Mouse (Mus musculus) ES-Bruce4 (cell line): ENCODE measurements around the gene Hoxc6. TPM values are rescaled to one million over a fixed set of nuclear protein-coding genes. Genes with fewer than 3 reads are reported as not detected.

Experiments
- H3K27ac ChIP-seq: 2 replicates; pipeline ENCODE4 v1.5.1; 2012; ENCODE audit warnings: low read length, inconsistent platforms; ENCODE audit not compliant: insufficient read depth
- H3K27me3 ChIP-seq: 2 replicates; pipeline ENCODE4 v1.6.1; 2012; ENCODE audit warnings: mild to moderate bottlenecking, low read length, inconsistent platforms; ENCODE audit not compliant: control insufficient read depth, poor library complexity, insufficient read depth, severe bottlenecking
- H3K36me3 ChIP-seq: 2 replicates; pipeline ENCODE4 v1.6.1; 2012; ENCODE audit warnings: inconsistent platforms, mild to moderate bottlenecking, low read length, moderate library complexity; ENCODE audit not compliant: control insufficient read depth, poor library complexity, insufficient read depth, severe bottlenecking
- H3K4me1 ChIP-seq: one replicate; pipeline ENCODE4 v1.8.1; 2011; ENCODE audit warnings: low read length; ENCODE audit not compliant: control insufficient read depth, insufficient read depth
- H3K4me3 ChIP-seq: 2 replicates; pipeline ENCODE4 v1.5.1; 2011; ENCODE audit warnings: low read depth, mild to moderate bottlenecking, low read length
- H3K9ac ChIP-seq: 2 replicates; pipeline ENCODE4 v1.6.1; 2012; ENCODE audit warnings: low read depth, mild to moderate bottlenecking, inconsistent platforms; ENCODE audit not compliant: poor library complexity, severe bottlenecking
- H3K9me3 ChIP-seq: replicated peaks from 2 replicates; pipeline ENCODE4 v1.6.1; 2012; ENCODE audit warnings: mild to moderate bottlenecking, low read length, inconsistent platforms; ENCODE audit not compliant: control insufficient read depth, poor library complexity, insufficient read depth, severe bottlenecking
- CTCF ChIP-seq: IDR thresholded peaks from one replicate; pipeline ENCODE4 v1.8.1; 2011; ENCODE audit warnings: low read depth, low read length
- EP300 ChIP-seq: IDR thresholded peaks from 2 replicates; pipeline ENCODE4 v1.6.1; 2011; ENCODE audit warnings: low read depth, low read length; ENCODE audit not compliant: insufficient read depth
- POLR2A ChIP-seq: IDR thresholded peaks from one replicate; pipeline ENCODE4 v1.8.1; 2011; ENCODE audit warnings: low read length; ENCODE audit not compliant: insufficient read depth
- polyA plus RNA-seq: library from polyadenylated mRNA; stranded (reverse); fragments of >200 nt; gene quantifications from 2 replicates; pipeline ENCODE4 v1.2.4, GENCODE M21; 2011; ENCODE audit warnings: low read depth; ENCODE audit not compliant: missing spikeins, insufficient read depth, insufficient read length

The Hoxc6 gene
- polyA plus RNA-seq, 1 experiment, result 1.3 TPM

DNA sequence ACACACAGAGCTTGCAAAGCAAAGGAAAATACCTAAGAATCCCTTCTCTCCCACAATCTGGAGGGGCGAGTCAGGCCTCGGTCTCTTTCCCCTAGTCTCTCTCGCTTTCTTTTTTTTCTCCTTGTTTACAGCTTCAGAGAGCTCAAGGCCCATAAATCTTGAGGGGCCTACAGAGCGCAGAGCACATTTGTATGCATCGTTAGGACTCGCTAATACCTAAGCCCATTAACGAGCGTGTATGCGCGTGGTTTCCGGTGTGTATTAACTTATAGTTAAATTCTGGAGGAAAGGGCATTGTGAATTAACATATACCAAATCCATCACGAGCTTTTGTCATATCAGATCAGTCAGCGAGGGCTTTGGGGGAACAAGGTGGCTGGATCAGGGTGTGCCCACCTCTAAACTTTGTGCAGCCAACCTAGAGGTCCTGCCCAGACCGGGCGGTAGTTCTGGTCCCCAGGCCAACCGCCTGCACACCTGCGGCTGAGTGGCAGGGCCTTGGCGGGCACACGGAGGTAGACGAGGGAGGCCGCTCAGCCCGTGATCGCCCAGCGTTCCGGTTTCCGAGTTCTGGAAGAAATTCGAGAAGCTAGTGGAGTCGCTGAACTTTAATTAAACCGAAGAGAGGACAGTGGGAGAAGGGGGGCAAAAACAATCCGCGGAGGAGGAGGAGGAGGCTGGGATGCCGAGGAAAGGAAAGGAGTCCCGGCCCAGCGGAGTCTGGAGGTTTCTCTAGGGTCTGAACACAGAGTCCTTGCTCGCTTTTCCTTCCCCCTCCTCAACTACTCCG is 62.5 kb downstream of the Hoxc6 start:
- no peaks in the 10 kb centered on the region for H3K36me3 ChIP-seq
- no peaks in the 10 kb centered on the region for H3K4me1 ChIP-seq
- H3K27me3 ChIP-seq, result peaks cover 15% of the 10 kb centered on the region
- H3K27ac ChIP-seq, result no peak overlapping the region
- H3K9ac ChIP-seq, result peak overlapping the region; percentile 36
- peak overlapping the region; percentile 15 for H3K4me3 ChIP-seq
- H3K9me3 ChIP-seq, result no peaks in the 10 kb centered on the region
- TF ChIP-seq EP300 (no peak), POLR2A (no peak), CTCF (no peak)

DNA sequence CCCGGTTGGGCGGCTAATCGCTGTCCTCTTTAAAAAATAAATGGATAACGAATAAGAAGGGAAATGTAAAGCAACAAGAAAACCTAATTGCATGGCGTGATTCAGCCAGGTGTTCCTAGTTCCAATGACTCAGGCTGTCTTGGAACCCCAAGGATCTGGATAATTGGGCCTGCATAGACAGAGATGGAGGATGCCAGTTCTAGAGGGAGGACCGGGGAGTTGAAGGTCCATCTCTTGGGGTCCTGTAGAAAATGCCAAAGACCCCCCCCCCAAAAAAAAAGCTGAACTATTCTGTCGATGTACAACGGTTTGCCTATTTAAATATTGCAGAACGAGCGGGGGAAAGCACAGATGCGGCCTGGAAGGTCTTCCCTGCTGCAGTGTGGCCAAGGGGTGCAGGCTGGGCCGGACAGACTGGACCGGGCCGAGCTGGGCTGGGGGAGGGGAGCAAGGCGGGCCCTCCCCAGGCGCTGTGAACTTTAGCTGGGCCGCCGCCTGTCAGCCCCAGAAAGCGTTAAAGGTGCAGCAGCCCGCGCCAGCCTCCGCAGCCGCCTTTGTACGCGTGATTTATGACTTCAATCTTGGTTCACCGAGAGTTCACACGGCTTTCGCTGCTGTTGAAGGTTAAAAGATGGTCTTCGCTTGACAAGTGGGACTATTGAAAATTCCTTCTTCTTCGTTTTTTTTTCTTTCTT is 63.2 kb downstream of the Hoxc6 start:
- Histone ChIP-seq H3K4me3 (peak overlapping the region; percentile 15), H3K9ac (0 out of 2 replicates have a peak overlapping the region, but pooled peaks have one; percentile 36), H3K36me3 (no peaks in the 10 kb centered on the region), H3K9me3 (no peaks in the 10 kb centered on the region), H3K27ac (no peak overlapping the region), H3K27me3 (peaks cover 15% of the 10 kb centered on the region), H3K4me1 (no peaks in the 10 kb centered on the region)
- TF ChIP-seq POLR2A (no peak), CTCF (no peak), EP300 (no peak)

Other genes with a start within 250 kb of the Hoxc6 start
- gene Hoxc13, start 77.2 kb upstream of the Hoxc6 start, polyA plus RNA-seq, result 3.7 and 3.8 TPM in 2 replicates
- gene Hoxc12, start 61.5 kb upstream of the Hoxc6 start, polyA plus RNA-seq, result not detected in 2 replicates
- not detected in 2 replicates for gene Hoxc11, start 43.8 kb upstream of the Hoxc6 start, polyA plus RNA-seq
- gene Hoxc10, start 31.5 kb upstream of the Hoxc6 start, polyA plus RNA-seq, result not detected in 2 replicates
- gene Hoxc5, start 30.8 kb upstream of the Hoxc6 start, polyA plus RNA-seq, result not detected in 2 replicates
- not detected in 2 replicates for gene Hoxc9, start 21.8 kb upstream of the Hoxc6 start, polyA plus RNA-seq
- 0.40 and 0.45 TPM in 2 replicates for gene Hoxc8, start 7.7 kb upstream of the Hoxc6 start, polyA plus RNA-seq
- gene Hoxc4, start 20.7 kb downstream of the Hoxc6 start, polyA plus RNA-seq, result 0.56 and 0.99 TPM in 2 replicates
- 13.5 and 15.3 TPM in 2 replicates for gene Smug1, start 168.8 kb downstream of the Hoxc6 start, polyA plus RNA-seq
- gene Cbx5, start 241.6 kb downstream of the Hoxc6 start, polyA plus RNA-seq, result 317 and 328 TPM in 2 replicates
- gene Hnrnpa1, start 242.2 kb downstream of the Hoxc6 start, polyA plus RNA-seq, result 1,629 and 1,787 TPM in 2 replicates